Mouse (Mus musculus): ENCODE measurements around the gene Oit1. TPM values are rescaled to one million over a fixed set of nuclear protein-coding genes. Genes with fewer than 3 reads are reported as not detected.

The Oit1 gene
- polyA plus RNA-seq, 1 experiment from 2014 or later: 23.1 TPM

- H3K9me3 ChIP-seq (ENCODE audit: control insufficient read depth, low read length): no peaks in the 10 kb centered on the region
- H3K27ac ChIP-seq (ENCODE audit: low read length): no peak overlapping the region
- no peaks in the 10 kb centered on the region for H3K27me3 ChIP-seq (replicated peaks; ENCODE audit: control insufficient read depth, insufficient read depth, low read length)
- H3K4me3 ChIP-seq (ENCODE audit: low read length): no peak overlapping the region
- no peaks in the 10 kb centered on the region for H3K36me3 ChIP-seq (ENCODE audit: control insufficient read depth, insufficient read depth, low read length)
- H3K4me1 ChIP-seq (ENCODE audit: control insufficient read depth, insufficient read depth, low read length): peaks cover 3% of the 10 kb centered on the region; the same call in 1 of the 2 replicates
- no peak for ATAC-seq
- no peak overlapping the region for H3K9ac ChIP-seq (ENCODE audit: low read depth, low read length)
- 78% methylated on average over 4 of the region's 4 CpGs for WGBS
- H3K4me2 ChIP-seq (ENCODE audit: low read depth, low read length): no peak overlapping the region
These were observed 9.2 kb downstream of the Oit1 start for GRCm38 (mm10) chr14:8369394-8369793.

- no peaks in the 10 kb centered on the region for H3K27me3 ChIP-seq (replicated peaks; ENCODE audit: control insufficient read depth, insufficient read depth, low read length)
- 96% methylated on average over 1 of the region's 1 CpGs for WGBS
- H3K36me3 ChIP-seq (ENCODE audit: control insufficient read depth, insufficient read depth, low read length): no peaks in the 10 kb centered on the region
- H3K27ac ChIP-seq (ENCODE audit: low read length): no peak overlapping the region
- peaks cover 3% of the 10 kb centered on the region; the same call in 1 of the 2 replicates for H3K4me1 ChIP-seq (ENCODE audit: control insufficient read depth, insufficient read depth, low read length)
- ATAC-seq: no peak
- H3K9ac ChIP-seq (ENCODE audit: low read depth, low read length): no peak overlapping the region
- H3K9me3 ChIP-seq (ENCODE audit: control insufficient read depth, low read length): no peaks in the 10 kb centered on the region
- H3K4me3 ChIP-seq (ENCODE audit: low read length): no peak overlapping the region
- no peak overlapping the region for H3K4me2 ChIP-seq (ENCODE audit: low read depth, low read length)
These were observed 9.7 kb downstream of the Oit1 start for GRCm38 (mm10) chr14:8368900-8369299.

GRCm38 (mm10) chr14:8367727-8368520 is 10.6 kb downstream of the Oit1 start:
- no peak overlapping the region for H3K27ac ChIP-seq (ENCODE audit: low read length)
- H3K4me2 ChIP-seq (ENCODE audit: low read depth, low read length): no peak overlapping the region
- WGBS: 55% methylated on average over 4 of the region's 4 CpGs
- H3K27me3 ChIP-seq (replicated peaks; ENCODE audit: control insufficient read depth, insufficient read depth, low read length): no peaks in the 10 kb centered on the region
- no peaks in the 10 kb centered on the region for H3K36me3 ChIP-seq (ENCODE audit: control insufficient read depth, insufficient read depth, low read length)
- no peak overlapping the region for H3K9ac ChIP-seq (ENCODE audit: low read depth, low read length)
- 0 out of 2 replicates have a peak, but pooled peaks have one; percentile 19 for ATAC-seq
- peaks cover 4% of the 10 kb centered on the region; the same call in 1 of the 2 replicates for H3K4me1 ChIP-seq (ENCODE audit: control insufficient read depth, insufficient read depth, low read length)
- no peak overlapping the region for H3K4me3 ChIP-seq (ENCODE audit: low read length)
- H3K9me3 ChIP-seq (ENCODE audit: control insufficient read depth, low read length): no peaks in the 10 kb centered on the region

- H3K27ac ChIP-seq (ENCODE audit: low read length): no peak overlapping the region
- H3K9me3 ChIP-seq (ENCODE audit: control insufficient read depth, low read length): no peaks in the 10 kb centered on the region
- H3K4me2 ChIP-seq (ENCODE audit: low read depth, low read length): no peak overlapping the region
- ATAC-seq: no peak
- H3K36me3 ChIP-seq (ENCODE audit: control insufficient read depth, insufficient read depth, low read length): no peaks in the 10 kb centered on the region
- peaks cover 5% of the 10 kb centered on the region; the same call in 1 of the 2 replicates for H3K4me1 ChIP-seq (ENCODE audit: control insufficient read depth, insufficient read depth, low read length)
- H3K27me3 ChIP-seq (replicated peaks; ENCODE audit: control insufficient read depth, insufficient read depth, low read length): no peaks in the 10 kb centered on the region
- H3K4me3 ChIP-seq (ENCODE audit: low read length): no peak overlapping the region
- no peak overlapping the region for H3K9ac ChIP-seq (ENCODE audit: low read depth, low read length)
- 0% methylated on average over 1 of the region's 1 CpGs for WGBS
These were observed 11.4 kb downstream of the Oit1 start for GRCm38 (mm10) chr14:8367121-8367520.

DNA sequence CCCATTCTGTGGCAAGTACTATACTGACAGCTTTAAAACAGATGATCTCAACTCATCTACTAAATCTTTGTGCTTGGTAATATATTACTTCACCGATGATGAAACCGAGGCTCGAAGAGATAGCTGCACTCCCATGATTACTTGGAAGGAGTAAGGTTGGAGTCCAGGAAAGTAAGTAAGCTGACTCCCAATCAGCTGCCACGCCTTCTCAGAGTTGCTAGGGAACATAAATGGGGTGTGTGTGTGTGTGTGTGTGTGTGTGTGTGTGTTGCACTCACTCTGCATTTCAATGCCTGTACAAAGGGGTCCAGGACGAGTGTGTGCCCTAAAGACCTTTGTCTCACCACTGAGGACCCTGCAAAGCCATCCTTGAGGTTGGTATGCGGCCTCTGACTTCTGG is 12.7 kb downstream of the Oit1 start:
- peak; percentile 77 for ATAC-seq
- Histone ChIP-seq H3K9me3 (ENCODE audit: control insufficient read depth, low read length) (no peaks in the 10 kb centered on the region), H3K4me1 (ENCODE audit: control insufficient read depth, insufficient read depth, low read length) (peaks cover 5% of the 10 kb centered on the region; the same call in 1 of the 2 replicates), H3K36me3 (ENCODE audit: control insufficient read depth, insufficient read depth, low read length) (no peaks in the 10 kb centered on the region), H3K27me3 (replicated peaks; ENCODE audit: control insufficient read depth, insufficient read depth, low read length) (no peaks in the 10 kb centered on the region), H3K27ac (ENCODE audit: low read length) (no peak overlapping the region), H3K4me2 (ENCODE audit: low read depth, low read length) (no peak overlapping the region), H3K9ac (ENCODE audit: low read depth, low read length) (no peak overlapping the region), H3K4me3 (ENCODE audit: low read length) (no peak overlapping the region)
- 51% methylated on average over 6 of the region's 6 CpGs for WGBS

DNA sequence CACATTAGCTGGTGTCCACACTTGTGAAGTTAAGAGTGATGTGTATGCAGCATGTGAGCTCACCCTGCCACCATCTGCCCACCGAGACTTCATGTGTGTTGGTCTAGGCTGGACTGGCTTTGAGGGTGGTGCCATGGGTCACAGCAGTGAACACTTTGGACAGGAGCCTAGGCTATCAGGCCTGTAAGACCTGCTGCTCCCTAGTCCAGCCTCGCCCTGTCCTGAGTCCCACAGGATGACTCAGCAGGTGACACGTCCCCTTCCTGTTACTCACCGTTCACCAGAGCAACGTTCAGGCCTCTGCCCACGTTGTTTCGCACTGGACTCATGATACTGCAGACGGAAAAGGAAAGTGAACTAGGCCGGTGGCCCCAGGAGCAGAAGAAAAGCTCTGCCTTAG is 21.7 kb downstream of the Oit1 start:
- H3K9ac ChIP-seq (ENCODE audit: low read depth, low read length): 0 out of 2 replicates have a peak overlapping the region, but pooled peaks have one; percentile 2
- H3K27me3 ChIP-seq (replicated peaks; ENCODE audit: control insufficient read depth, insufficient read depth, low read length): no peaks in the 10 kb centered on the region
- no peak overlapping the region for H3K4me2 ChIP-seq (ENCODE audit: low read depth, low read length)
- H3K4me1 ChIP-seq (ENCODE audit: control insufficient read depth, insufficient read depth, low read length): 0 out of 2 replicates have a peak, but pooled peaks cover 6% of the 10 kb centered on the region
- H3K27ac ChIP-seq (ENCODE audit: low read length): peak overlapping the region; percentile 55
- H3K36me3 ChIP-seq (ENCODE audit: control insufficient read depth, insufficient read depth, low read length): no peaks in the 10 kb centered on the region
- no peaks in the 10 kb centered on the region for H3K9me3 ChIP-seq (ENCODE audit: control insufficient read depth, low read length)
- ATAC-seq: peak; percentile 87
- 63% methylated on average over 9 of the region's 9 CpGs for WGBS
- H3K4me3 ChIP-seq (ENCODE audit: low read length): no peak overlapping the region

- Histone ChIP-seq H3K4me1 (ENCODE audit: control insufficient read depth, insufficient read depth, low read length) (0 out of 2 replicates have a peak, but pooled peaks cover 6% of the 10 kb centered on the region), H3K36me3 (ENCODE audit: control insufficient read depth, insufficient read depth, low read length) (no peaks in the 10 kb centered on the region), H3K4me3 (ENCODE audit: low read length) (no peak overlapping the region), H3K9me3 (ENCODE audit: control insufficient read depth, low read length) (no peaks in the 10 kb centered on the region), H3K9ac (ENCODE audit: low read depth, low read length) (no peak overlapping the region), H3K27ac (ENCODE audit: low read length) (no peak overlapping the region), H3K27me3 (replicated peaks; ENCODE audit: control insufficient read depth, insufficient read depth, low read length) (no peaks in the 10 kb centered on the region), H3K4me2 (ENCODE audit: low read depth, low read length) (no peak overlapping the region)
- ATAC-seq: peak; percentile 89
- whole genome bisulfite sequencing: 23% methylated on average over 6 of the region's 6 CpGs
These were observed 22.5 kb downstream of the Oit1 start for GRCm38 (mm10) chr14:8355999-8356501.

DNA sequence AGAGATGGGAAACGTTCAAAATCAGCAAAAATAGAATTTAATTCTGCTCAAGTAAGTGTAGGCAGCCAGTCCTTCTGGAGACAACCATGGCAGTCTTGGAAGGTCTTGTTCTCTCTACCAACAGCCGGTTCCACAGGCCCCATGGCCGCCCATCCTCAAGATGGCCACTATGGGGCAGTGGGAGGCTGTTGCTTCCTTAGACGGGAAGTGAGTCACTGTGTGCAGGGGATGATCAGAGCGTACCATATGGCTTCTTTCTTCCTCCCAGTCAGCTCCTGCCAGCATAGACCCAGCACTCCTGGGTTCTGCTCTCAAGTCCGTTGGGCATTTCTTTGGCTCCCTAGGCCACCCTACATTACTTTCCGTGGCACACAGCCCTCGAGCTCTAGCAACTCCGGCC is 29.6 kb downstream of the Oit1 start:
- no peak overlapping the region for H3K4me2 ChIP-seq (ENCODE audit: low read depth, low read length)
- H3K9me3 ChIP-seq (ENCODE audit: control insufficient read depth, low read length): no peaks in the 10 kb centered on the region
- H3K36me3 ChIP-seq (ENCODE audit: control insufficient read depth, insufficient read depth, low read length): no peaks in the 10 kb centered on the region
- H3K9ac ChIP-seq (ENCODE audit: low read depth, low read length): no peak overlapping the region
- H3K27ac ChIP-seq (ENCODE audit: low read length): no peak overlapping the region
- H3K4me3 ChIP-seq (ENCODE audit: low read length): no peak overlapping the region
- H3K27me3 ChIP-seq (replicated peaks; ENCODE audit: control insufficient read depth, insufficient read depth, low read length): no peaks in the 10 kb centered on the region
- no peaks in the 10 kb centered on the region for H3K4me1 ChIP-seq (ENCODE audit: control insufficient read depth, insufficient read depth, low read length)
- ATAC-seq: no peak
- WGBS: 68% methylated on average over 9 of the region's 9 CpGs

GRCm38 (mm10) chr14:8346255-8346997 is 32.1 kb downstream of the Oit1 start:
- peak; percentile 75 for ATAC-seq
- 23% methylated on average over 7 of the region's 7 CpGs for WGBS
- no peak overlapping the region for H3K9ac ChIP-seq (ENCODE audit: low read depth, low read length)
- no peaks in the 10 kb centered on the region for H3K36me3 ChIP-seq (ENCODE audit: control insufficient read depth, insufficient read depth, low read length)
- H3K4me2 ChIP-seq (ENCODE audit: low read depth, low read length): no peak overlapping the region
- H3K27ac ChIP-seq (ENCODE audit: low read length): no peak overlapping the region
- H3K4me1 ChIP-seq (ENCODE audit: control insufficient read depth, insufficient read depth, low read length): no peaks in the 10 kb centered on the region
- H3K9me3 ChIP-seq (ENCODE audit: control insufficient read depth, low read length): no peaks in the 10 kb centered on the region
- no peak overlapping the region for H3K4me3 ChIP-seq (ENCODE audit: low read length)
- H3K27me3 ChIP-seq (replicated peaks; ENCODE audit: control insufficient read depth, insufficient read depth, low read length): no peaks in the 10 kb centered on the region
